In genomic region chr2:138406703-138407102, GRCm38 (mm10) we compare ENCODE assay signal across 14 mouse cellular contexts.
DNase-seq lines count a peak whose midpoint lies in the region; ATAC-seq and TF ChIP-seq lines count a peak whose summit lies in the region.
"Had no signal": no experiment of that assay in that cellular context is flagged by ENCODE, and none has a peak within 500 bp of the region (broad histone marks: within the 10 kb centered on the region; RNA-seq: fewer than 3 reads in every experiment).

No protein-coding gene starts in this region.

- TF ChIP-seq POLR2A in heart, adult 2 months (IDR thresholded peaks at IDR 0.05; ENCODE audit: insufficient read depth, low read depth, low read length): no peak

- peak; percentile 54 for DNase-seq in heart, adult 11 months
- DNase-seq in heart, adult 2 months: no peak
- peak; percentile 7 for DNase-seq in mesoderm, embryonic 11.5 days (ENCODE audit: low read depth, low spot score)
- DNase-seq in retina, embryonic 14.5 days (ENCODE audit: low spot score): peak; percentile 20
- no peak for DNase-seq in yolk sac, embryonic 10.5 days (ENCODE audit: low spot score)
- DNase-seq: adrenal gland, postnatal 36 days; thymus, adult 18-20 months had no signal

- H3K36me3 ChIP-seq in heart, adult 2 months (ENCODE audit: control insufficient read depth, insufficient read depth, low read length): no peaks in the 10 kb centered on the region
- no peaks in the 10 kb centered on the region for H3K36me3 ChIP-seq in forebrain, embryonic 15.5 days
- H3K36me3 ChIP-seq in liver, embryonic 12.5 days: no peaks in the 10 kb centered on the region
- H3K36me3 ChIP-seq: G1E; heart, embryonic 10.5 days; kidney, embryonic 15.5 days had no signal

- H3K4me1 ChIP-seq in heart, adult 2 months (ENCODE audit: control insufficient read depth, insufficient read depth, low read length): no peaks in the 10 kb centered on the region; the same call in 1 of the 2 replicates
- H3K4me1 ChIP-seq in forebrain, embryonic 15.5 days: peaks cover 10% of the 10 kb centered on the region
- H3K4me1 ChIP-seq in liver, embryonic 12.5 days: no peaks in the 10 kb centered on the region
- H3K4me1 ChIP-seq: heart, embryonic 10.5 days; kidney, embryonic 15.5 days had no signal

- no peak overlapping the region for H3K4me3 ChIP-seq in heart, adult 2 months
- no peak overlapping the region for H3K4me3 ChIP-seq in forebrain, embryonic 15.5 days
- H3K4me3 ChIP-seq in liver, embryonic 12.5 days: no peak overlapping the region
- H3K4me3 ChIP-seq: heart, embryonic 10.5 days; kidney, embryonic 15.5 days; myocyte had no signal

- H3K27ac ChIP-seq in heart, adult 2 months: no peak overlapping the region
- no peak overlapping the region for H3K27ac ChIP-seq in forebrain, embryonic 15.5 days (replicated peaks)
- H3K27ac ChIP-seq in liver, embryonic 12.5 days: no peak overlapping the region
- H3K27ac ChIP-seq: heart, embryonic 10.5 days; kidney, embryonic 15.5 days; liver, embryonic 14.5 days had no signal

- H3K9me3 ChIP-seq in forebrain, embryonic 15.5 days: no peaks in the 10 kb centered on the region
- H3K9me3 ChIP-seq in liver, embryonic 12.5 days (replicated peaks): no peaks in the 10 kb centered on the region
- H3K9me3 ChIP-seq: heart, embryonic 10.5 days; kidney, embryonic 15.5 days had no signal

- intact Hi-C loops in heart, adult 2 months (cut with DNase I): no loop called here

- no peak overlapping the region for H3K4me2 ChIP-seq in forebrain, embryonic 15.5 days (replicated peaks)
- no peak overlapping the region for H3K4me2 ChIP-seq in liver, embryonic 12.5 days
- H3K4me2 ChIP-seq: kidney, embryonic 15.5 days had no signal

- TF ChIP-seq CTCF in heart, adult 2 months (IDR thresholded peaks at IDR 0.05): no peak

- no peak overlapping the region for H3K9ac ChIP-seq in heart, adult 2 months (ENCODE audit: low read depth, low read length)
- H3K9ac ChIP-seq in forebrain, embryonic 15.5 days (replicated peaks): no peak overlapping the region
- no peak overlapping the region for H3K9ac ChIP-seq in liver, embryonic 12.5 days
- H3K9ac ChIP-seq: kidney, embryonic 15.5 days; liver, embryonic 14.5 days had no signal

- H3K79me2 ChIP-seq in heart, adult 2 months (replicated peaks; ENCODE audit: control insufficient read depth, insufficient read depth, low read length): no peaks in the 10 kb centered on the region

- no peak for TF ChIP-seq EP300 in heart, adult 2 months (IDR thresholded peaks at IDR 0.05; ENCODE audit: insufficient read depth, low read depth, low read length)

- ATAC-seq in forebrain, embryonic 15.5 days (replicated peaks): peak; percentile 47; the same call in 1 of the 2 replicates
- ATAC-seq in liver, embryonic 12.5 days: no peak

- no peaks in the 10 kb centered on the region for H3K27me3 ChIP-seq in heart, adult 2 months (ENCODE audit: control insufficient read depth, insufficient read depth, low read length)
- H3K27me3 ChIP-seq in forebrain, embryonic 15.5 days: no peaks in the 10 kb centered on the region
- H3K27me3 ChIP-seq in liver, embryonic 12.5 days (replicated peaks): no peaks in the 10 kb centered on the region
- H3K27me3 ChIP-seq: kidney, embryonic 15.5 days had no signal

Comparison
In these comparisons a context has a peak if more than half of its experiments do, and no peak if none do; other contexts are left out.
1. DNase-seq: peak in heart, adult 11 months (single experiment), mesoderm, embryonic 11.5 days (single experiment) and retina, embryonic 14.5 days (single experiment); none in heart, adult 2 months (0 of 2) and yolk sac, embryonic 10.5 days (single experiment).